Mouse (Mus musculus) small intestine, adult 2 months (tissue): ENCODE data around the gene Enho.

Experiments
- CTCF ChIP-seq: fragments of 200-500 bp; IDR thresholded peaks from 2 replicates; pipeline ENCODE4 v1.5.1; 2012; ENCODE audit warnings: low read depth, mild to moderate bottlenecking, control low read depth, inconsistent platforms, low read length, moderate library complexity, mixed read lengths; ENCODE audit not compliant: insufficient replicate concordance, insufficient read length; ENCODE audit errors: extremely low read depth
- POLR2A ChIP-seq: fragments of 200-500 bp; IDR thresholded peaks from 2 replicates; pipeline ENCODE4 v1.6.1; 2012; ENCODE audit warnings: low read depth, mild to moderate bottlenecking, control low read depth, inconsistent platforms, low read length, moderate library complexity

DNA sequence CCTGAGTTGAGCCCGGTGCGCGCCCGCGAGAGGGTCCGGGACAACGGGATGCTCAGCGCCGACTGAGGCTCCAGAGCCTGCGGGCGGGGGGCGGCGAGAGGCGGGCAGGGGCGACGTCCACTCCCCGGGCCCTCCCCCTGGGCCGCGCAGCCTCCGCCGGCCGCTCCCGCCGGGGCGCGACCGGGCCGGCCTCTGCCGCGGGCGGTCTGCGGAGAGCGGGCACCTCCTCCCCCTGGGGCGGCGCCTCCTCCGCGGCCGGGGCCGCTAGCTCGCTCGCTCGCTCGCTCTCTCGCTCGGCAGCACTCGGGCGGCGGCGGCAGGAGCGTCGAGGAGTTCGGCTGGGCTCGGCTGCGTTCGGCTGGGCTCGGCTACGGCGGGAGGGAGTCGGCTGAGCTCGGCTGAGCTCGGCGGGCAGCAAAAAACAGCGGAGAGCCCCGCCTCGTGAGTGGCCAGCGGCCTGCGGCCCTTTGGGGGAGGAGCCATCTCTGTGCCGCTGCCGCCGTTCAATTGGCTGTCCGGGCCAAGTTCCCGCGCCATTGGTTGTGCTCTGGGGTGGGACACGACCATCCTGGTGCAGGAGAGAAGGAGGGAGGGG is at the start of gene Enho:
- TF ChIP-seq CTCF: no peak
- no peak for TF ChIP-seq POLR2A
